Mouse (Mus musculus) small intestine, adult 2 months (tissue): ENCODE data around the gene Aif1.

Experiments used
- CTCF ChIP-seq: fragments of 200-500 bp; IDR thresholded peaks from 2 replicates; pipeline ENCODE4 v1.5.1; 2012; ENCODE audit warnings: low read depth, mild to moderate bottlenecking, control low read depth, inconsistent platforms, low read length, moderate library complexity, mixed read lengths; ENCODE audit not compliant: insufficient replicate concordance, insufficient read length; ENCODE audit errors: extremely low read depth
- POLR2A ChIP-seq: fragments of 200-500 bp; IDR thresholded peaks from 2 replicates; pipeline ENCODE4 v1.6.1; 2012; ENCODE audit warnings: low read depth, mild to moderate bottlenecking, control low read depth, inconsistent platforms, low read length, moderate library complexity

DNA sequence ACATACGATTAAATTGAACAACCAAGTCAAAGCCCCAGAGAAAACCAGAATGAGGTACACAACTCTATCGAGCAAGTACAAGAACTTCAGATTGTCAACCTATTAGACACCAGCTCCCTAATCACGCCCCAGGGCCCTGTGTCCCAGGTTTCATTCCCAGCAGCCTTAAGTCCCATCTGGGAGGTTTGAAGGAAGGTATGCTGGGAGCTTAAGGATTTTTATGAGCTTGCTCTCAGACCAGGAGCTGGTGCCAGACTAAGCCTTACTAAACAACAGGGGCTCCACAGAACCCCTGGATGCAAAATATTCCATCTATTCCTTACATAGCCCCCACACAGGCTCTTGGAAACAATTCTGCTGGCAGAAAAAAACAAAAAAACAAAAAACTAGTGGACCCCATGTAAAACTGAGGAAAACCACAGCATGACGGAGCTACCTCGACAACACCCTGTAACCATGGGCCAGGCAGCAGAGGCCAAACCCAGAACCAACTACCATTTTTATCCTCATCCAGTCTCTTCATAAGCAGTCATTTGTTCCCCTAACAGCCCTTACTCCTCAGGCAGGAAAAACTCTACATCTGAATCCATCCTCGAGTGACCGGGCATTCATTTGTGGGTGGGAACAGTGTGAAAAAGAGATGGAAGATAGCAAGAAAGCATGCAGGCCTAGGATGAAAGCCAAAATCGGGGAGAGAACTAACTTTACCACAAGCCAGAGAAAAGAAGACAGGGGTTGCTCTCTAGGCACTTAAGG, 12.4 kb downstream of the Aif1 start:
- TF ChIP-seq CTCF = no peak
- TF ChIP-seq POLR2A = no peak
